Mouse (Mus musculus) ES-E14 (cell line): ENCODE results near the gene Magi2.

Source experiments
- CHD2 ChIP-seq: IDR thresholded peaks from 2 replicates; pipeline ENCODE4 v1.6.1; 2014; ENCODE audit warnings: mild to moderate bottlenecking, low read depth, low read length, inconsistent platforms
- HCFC1 ChIP-seq: IDR thresholded peaks from 2 replicates; pipeline ENCODE4 v1.6.1; 2012; ENCODE audit warnings: low read length, inconsistent platforms, borderline replicate concordance; ENCODE audit not compliant: insufficient read depth
- MAFK ChIP-seq: IDR thresholded peaks from 2 replicates; pipeline ENCODE4 v1.6.1; 2014; ENCODE audit warnings: mild to moderate bottlenecking, low read depth, low read length, inconsistent platforms; ENCODE audit not compliant: insufficient read depth
- ZC3H11A ChIP-seq: IDR thresholded peaks from 2 replicates; pipeline ENCODE4 v1.6.1; 2012; ENCODE audit warnings: low read depth, mild to moderate bottlenecking, inconsistent platforms, low read length, borderline replicate concordance
- ZNF384 ChIP-seq: IDR thresholded peaks from 2 replicates; pipeline ENCODE4 v1.6.1; 2012; ENCODE audit warnings: low read depth, low read length, inconsistent platforms

DNA sequence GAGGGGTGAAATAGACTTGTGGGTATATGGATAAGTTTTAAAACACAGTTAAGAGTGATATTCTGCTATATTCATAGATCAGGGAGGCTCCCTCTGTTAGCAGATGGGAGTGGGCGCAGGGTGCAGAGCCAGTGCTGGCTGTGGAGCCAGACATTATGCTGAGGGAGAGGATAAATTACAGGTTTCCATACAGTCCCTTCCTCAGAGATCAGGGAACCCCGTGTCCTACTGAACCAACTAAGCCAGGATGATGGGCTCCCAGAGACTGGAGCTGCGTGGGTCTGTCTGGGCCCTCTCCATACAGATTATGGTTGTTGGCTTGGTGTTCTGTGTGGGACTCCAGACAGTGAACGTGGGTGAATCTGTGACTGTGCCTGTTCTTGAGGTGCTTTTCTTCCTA lies 643.6 kb downstream of the Magi2 start:
- TF ChIP-seq ZC3H11A (no peak), ZNF384 (no peak), HCFC1 (no peak), CHD2 (no peak), MAFK (no peak)
